Mouse (Mus musculus) kidney, adult 2 months (tissue): ENCODE results near the gene Tmem132a.

ENCODE experiments used
- CTCF ChIP-seq: fragments of 200-500 bp; conservative IDR thresholded peaks from 2 replicates; pipeline ENCODE4 v1.5.1; 2011; ENCODE audit warnings: low read depth, mild to moderate bottlenecking, control low read depth, low read length, moderate library complexity, mixed read lengths; ENCODE audit not compliant: insufficient read depth, insufficient read length
- POLR2A ChIP-seq: fragments of 200-500 bp; IDR thresholded peaks from one replicate; pipeline ENCODE4 v1.6.1; 2011; ENCODE audit warnings: low read depth, low read length, control low read depth

DNA sequence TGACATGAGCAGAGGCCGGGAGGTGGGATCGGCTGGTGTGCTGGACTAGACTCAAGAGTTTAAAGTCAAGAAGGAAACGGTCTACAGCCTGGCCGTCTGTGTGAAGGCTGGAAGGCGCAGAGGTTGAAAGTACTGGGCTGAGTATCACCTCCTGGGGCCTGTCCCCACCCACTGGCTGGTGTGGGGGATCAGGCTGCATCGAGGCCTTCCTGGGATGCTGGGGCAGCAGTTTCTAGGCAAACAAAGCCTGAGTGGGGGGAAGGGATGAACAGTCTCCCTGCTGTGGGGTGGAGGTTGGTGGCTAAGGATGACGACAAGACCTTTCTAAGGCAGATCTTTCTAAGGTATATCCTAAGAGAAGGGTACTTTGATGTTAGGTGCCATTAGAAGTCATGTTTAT is 55.8 kb downstream of the Tmem132a start:
- no peak for TF ChIP-seq CTCF
- TF ChIP-seq POLR2A: no peak
